Mouse (Mus musculus) forebrain, embryonic 10.5 days (tissue): ENCODE results near the gene Retsat. TPM values are rescaled to one million over a fixed set of nuclear protein-coding genes. Genes with fewer than 3 reads are reported as not detected.

ENCODE experiments used
- DNase-seq: peaks from one replicate; pipeline ENCODE4 v3.0.0-alpha.2; 2017; ENCODE audit warnings: low spot score; ENCODE audit errors: extremely low spot score
- H3K27ac ChIP-seq: fragments of 300-500 bp; sonication (generic); 2 replicates; pipeline ENCODE4 v1.5.1; 2016; ENCODE audit warnings: mild to moderate bottlenecking
- H3K27me3 ChIP-seq: fragments of 300-500 bp; sonication (generic); 2 replicates; pipeline ENCODE4 v1.6.1; 2016; ENCODE audit warnings: mild to moderate bottlenecking; ENCODE audit not compliant: poor library complexity, severe bottlenecking
- H3K36me3 ChIP-seq: fragments of 300-500 bp; sonication (generic); replicated peaks from 2 replicates; pipeline ENCODE4 v1.6.1; 2016; ENCODE audit warnings: mild to moderate bottlenecking, moderate library complexity
- H3K4me1 ChIP-seq: fragments of 300-500 bp; sonication (generic); 2 replicates; pipeline ENCODE4 v1.6.1; 2016
- H3K4me3 ChIP-seq: fragments of 300-500 bp; sonication (generic); 2 replicates; pipeline ENCODE4 v1.5.1; 2016; ENCODE audit warnings: mild to moderate bottlenecking, moderate library complexity
- H3K9me3 ChIP-seq: fragments of 300-500 bp; sonication (generic); 2 replicates; pipeline ENCODE4 v1.6.1; 2016; ENCODE audit warnings: mild to moderate bottlenecking, moderate library complexity
- WGBS: fragments of 180-500 bp; shearing (Covaris S2); methylation state at CpG from one replicate; pipeline ENCODE4 v1.1.7; 2016; 5-methylcytosine and 5-hydroxymethylcytosine counted together
- polyA plus RNA-seq: library from polyadenylated mRNA; unstranded; fragments of >200 nt; fragmentation: Nextera tagmentation; extraction: Ambion mirVana; gene quantifications from 2 replicates; pipeline ENCODE4 v1.2.1, GENCODE M21; 2016

Retsat gene
- polyA plus RNA-seq, 1 experiment from 2014 or later, result 8.3 TPM

DNA sequence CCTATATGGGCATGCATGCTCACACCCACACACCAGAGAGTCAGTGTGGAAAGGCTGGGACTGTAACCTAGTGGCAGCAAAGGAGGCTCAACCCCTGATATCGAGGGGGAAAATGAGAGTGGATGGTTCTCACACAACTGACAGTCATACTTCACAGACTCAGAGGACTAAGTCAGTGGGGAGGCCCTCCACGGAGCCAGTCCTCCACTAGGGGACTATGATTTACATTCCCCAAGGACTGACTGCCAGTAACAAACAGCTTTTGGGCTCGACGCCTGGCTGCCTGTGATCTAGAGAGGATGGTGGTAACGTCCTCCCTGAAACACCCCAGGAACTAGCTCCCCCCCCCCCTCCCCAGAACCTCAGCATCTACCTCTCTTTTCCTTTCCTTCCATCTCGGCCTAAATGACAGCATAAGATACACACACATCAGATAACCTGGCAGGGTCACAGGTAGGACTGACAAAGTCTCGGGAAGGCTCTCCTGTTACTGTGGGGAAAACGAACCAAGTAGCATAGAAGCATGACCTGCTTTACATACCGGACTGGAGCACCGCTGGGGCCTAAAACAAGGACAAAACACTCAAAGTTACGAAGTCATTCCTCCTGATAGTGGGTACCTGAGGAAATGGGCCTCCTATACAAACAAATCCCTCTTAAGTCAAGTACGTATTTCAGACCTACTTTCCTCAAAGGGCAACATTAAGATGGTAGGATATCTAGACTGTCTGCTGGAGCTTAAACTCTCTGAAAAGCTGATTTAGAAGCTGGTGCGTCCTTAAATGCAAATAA, 996 bp upstream of the Retsat start:
- no peaks in the 10 kb centered on the region for H3K27me3 ChIP-seq
- H3K27ac ChIP-seq, result peak overlapping the region; percentile 82; the same call in 1 of the 2 replicates
- peaks cover 23% of the 10 kb centered on the region for H3K4me1 ChIP-seq
- WGBS, result 67% methylated on average over 13 of the region's 13 CpGs
- peak overlapping the region; percentile 72 for H3K4me3 ChIP-seq
- no peaks in the 10 kb centered on the region for H3K9me3 ChIP-seq
- no peak for DNase-seq
- no peaks in the 10 kb centered on the region for H3K36me3 ChIP-seq

GRCm38 (mm10) chr6:72598791-72599557, 699 bp downstream of the Retsat start:
- WGBS, result 54% methylated on average over 12 of the region's 12 CpGs
- Histone ChIP-seq H3K27ac (peak overlapping the region; percentile 82), H3K36me3 (peaks cover 6% of the 10 kb centered on the region; the same call in 1 of the 2 replicates), H3K27me3 (no peaks in the 10 kb centered on the region), H3K9me3 (no peaks in the 10 kb centered on the region), H3K4me1 (peaks cover 23% of the 10 kb centered on the region), H3K4me3 (peak overlapping the region; percentile 72)
- DNase-seq, result no peak

DNA sequence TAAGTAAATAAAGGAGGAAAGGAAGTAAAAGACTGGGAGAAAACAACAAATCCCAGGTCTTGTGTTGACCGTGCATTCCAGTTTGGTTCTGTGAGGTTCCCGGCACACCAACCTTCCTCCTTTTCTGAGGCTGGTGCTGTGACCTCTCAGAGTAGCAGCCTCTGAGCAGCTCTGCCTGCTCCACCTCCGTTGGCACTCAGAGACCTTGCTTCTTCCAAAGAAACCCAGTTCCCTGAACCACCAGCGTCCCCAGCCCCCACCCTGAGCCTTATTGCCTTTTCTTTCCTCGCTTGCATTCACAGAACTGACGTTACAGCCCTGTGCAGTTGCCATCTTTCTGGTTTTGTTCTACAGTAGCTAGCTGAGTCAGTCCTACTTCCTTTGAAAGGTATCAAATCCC, 1.9 kb downstream of the Retsat start:
- Histone ChIP-seq H3K36me3 (peaks cover 19% of the 10 kb centered on the region), H3K9me3 (no peaks in the 10 kb centered on the region), H3K27me3 (no peaks in the 10 kb centered on the region), H3K27ac (no peak overlapping the region), H3K4me1 (peaks cover 23% of the 10 kb centered on the region), H3K4me3 (no peak overlapping the region)
- DNase-seq, result no peak
- 80% methylated on average over 6 of the region's 6 CpGs for WGBS

GRCm38 (mm10) chr6:72600771-72601170, 2.5 kb downstream of the Retsat start:
- Histone ChIP-seq H3K9me3 (no peaks in the 10 kb centered on the region), H3K36me3 (peaks cover 23% of the 10 kb centered on the region), H3K4me1 (peaks cover 23% of the 10 kb centered on the region), H3K4me3 (no peak overlapping the region), H3K27me3 (no peaks in the 10 kb centered on the region), H3K27ac (no peak overlapping the region)
- no peak for DNase-seq
- WGBS, result 90% methylated on average over 12 of the region's 12 CpGs

GRCm38 (mm10) chr6:72601732-72602131, 3.5 kb downstream of the Retsat start:
- 67% methylated on average over 1 of the region's 1 CpGs for WGBS
- Histone ChIP-seq H3K36me3 (peaks cover 33% of the 10 kb centered on the region), H3K4me3 (no peak overlapping the region), H3K4me1 (peaks cover 23% of the 10 kb centered on the region), H3K27me3 (no peaks in the 10 kb centered on the region), H3K9me3 (no peaks in the 10 kb centered on the region), H3K27ac (no peak overlapping the region)
- peak; percentile 54 for DNase-seq

DNA sequence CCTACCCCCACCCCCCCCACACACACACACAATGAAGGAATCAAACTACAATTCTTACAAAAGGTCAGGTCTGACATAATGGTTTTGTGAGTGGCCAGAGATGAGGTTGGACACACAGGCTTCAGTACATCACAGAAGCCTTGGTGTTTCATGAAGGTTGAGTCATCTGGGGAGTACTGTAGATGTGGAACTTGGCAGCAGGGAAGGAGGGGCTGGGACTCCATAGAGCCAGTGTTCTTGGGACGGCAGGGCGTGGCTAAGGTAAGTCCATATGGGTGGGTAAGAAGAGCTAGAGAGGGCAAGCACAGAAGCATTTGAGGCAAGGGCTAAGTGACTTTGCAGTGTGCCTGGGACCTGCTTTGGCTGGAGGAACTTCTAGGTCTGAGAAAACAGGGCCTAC, 5.8 kb downstream of the Retsat start:
- no peaks in the 10 kb centered on the region for H3K9me3 ChIP-seq
- no peak overlapping the region for H3K4me3 ChIP-seq
- DNase-seq, result no peak
- H3K27me3 ChIP-seq, result no peaks in the 10 kb centered on the region
- WGBS, result 88% methylated on average over 2 of the region's 2 CpGs
- peaks cover 49% of the 10 kb centered on the region for H3K36me3 ChIP-seq
- H3K27ac ChIP-seq, result no peak overlapping the region
- H3K4me1 ChIP-seq, result peaks cover 2% of the 10 kb centered on the region

GRCm38 (mm10) chr6:72607060-72607459, 8.8 kb downstream of the Retsat start:
- no peaks in the 10 kb centered on the region for H3K4me1 ChIP-seq
- 88% methylated on average over 4 of the region's 4 CpGs for WGBS
- H3K36me3 ChIP-seq, result peaks cover 76% of the 10 kb centered on the region
- H3K4me3 ChIP-seq, result no peak overlapping the region
- no peaks in the 10 kb centered on the region for H3K9me3 ChIP-seq
- DNase-seq, result no peak
- H3K27ac ChIP-seq, result no peak overlapping the region
- no peaks in the 10 kb centered on the region for H3K27me3 ChIP-seq

GRCm38 (mm10) chr6:72607676-72608075, 9.4 kb downstream of the Retsat start:
- Histone ChIP-seq H3K27me3 (no peaks in the 10 kb centered on the region), H3K4me1 (no peaks in the 10 kb centered on the region), H3K36me3 (peaks cover 80% of the 10 kb centered on the region), H3K27ac (no peak overlapping the region), H3K4me3 (no peak overlapping the region), H3K9me3 (no peaks in the 10 kb centered on the region)
- DNase-seq, result no peak
- 93% methylated on average over 5 of the region's 5 CpGs for WGBS

GRCm38 (mm10) chr6:72608662-72609184, 10.4 kb downstream of the Retsat start:
- peaks cover 86% of the 10 kb centered on the region for H3K36me3 ChIP-seq
- no peak overlapping the region for H3K4me3 ChIP-seq
- H3K9me3 ChIP-seq, result no peaks in the 10 kb centered on the region
- H3K4me1 ChIP-seq, result no peaks in the 10 kb centered on the region
- no peak for DNase-seq
- WGBS, result 89% methylated on average over 4 of the region's 4 CpGs
- no peak overlapping the region for H3K27ac ChIP-seq
- no peaks in the 10 kb centered on the region for H3K27me3 ChIP-seq

DNA sequence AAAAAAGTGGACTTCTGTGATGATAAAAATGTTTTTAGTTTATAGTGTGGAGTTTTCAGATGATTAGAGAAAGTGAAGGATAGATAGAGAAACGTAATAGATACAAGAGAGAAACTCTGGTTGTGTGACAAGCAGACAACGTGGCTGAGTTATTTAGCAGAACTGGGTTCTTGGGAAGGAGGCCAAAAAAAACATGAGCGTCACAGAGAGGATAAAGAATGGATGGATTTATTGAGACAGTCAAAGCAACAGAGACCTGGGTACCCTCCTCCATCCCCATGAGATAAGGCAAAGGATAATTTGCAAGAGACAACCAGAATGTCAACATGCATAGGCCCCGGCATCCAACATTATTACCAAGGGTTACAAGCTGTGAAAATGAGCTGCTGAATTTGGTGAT, 12.0 kb downstream of the Retsat start:
- Histone ChIP-seq H3K36me3 (peaks cover 76% of the 10 kb centered on the region), H3K4me3 (no peak overlapping the region), H3K27ac (no peak overlapping the region), H3K27me3 (no peaks in the 10 kb centered on the region), H3K4me1 (peaks cover 13% of the 10 kb centered on the region), H3K9me3 (no peaks in the 10 kb centered on the region)
- 88% methylated on average over 4 of the region's 4 CpGs for WGBS
- DNase-seq, result no peak

- Histone ChIP-seq H3K4me1 (peaks cover 30% of the 10 kb centered on the region), H3K36me3 (peaks cover 38% of the 10 kb centered on the region), H3K27ac (no peak overlapping the region), H3K9me3 (no peaks in the 10 kb centered on the region), H3K4me3 (peak overlapping the region; percentile 85), H3K27me3 (no peaks in the 10 kb centered on the region)
- no peak for DNase-seq
- 80% methylated on average over 2 of the region's 2 CpGs for WGBS
These were observed 16.9 kb downstream of the Retsat start for GRCm38 (mm10) chr6:72615151-72615550.

DNA sequence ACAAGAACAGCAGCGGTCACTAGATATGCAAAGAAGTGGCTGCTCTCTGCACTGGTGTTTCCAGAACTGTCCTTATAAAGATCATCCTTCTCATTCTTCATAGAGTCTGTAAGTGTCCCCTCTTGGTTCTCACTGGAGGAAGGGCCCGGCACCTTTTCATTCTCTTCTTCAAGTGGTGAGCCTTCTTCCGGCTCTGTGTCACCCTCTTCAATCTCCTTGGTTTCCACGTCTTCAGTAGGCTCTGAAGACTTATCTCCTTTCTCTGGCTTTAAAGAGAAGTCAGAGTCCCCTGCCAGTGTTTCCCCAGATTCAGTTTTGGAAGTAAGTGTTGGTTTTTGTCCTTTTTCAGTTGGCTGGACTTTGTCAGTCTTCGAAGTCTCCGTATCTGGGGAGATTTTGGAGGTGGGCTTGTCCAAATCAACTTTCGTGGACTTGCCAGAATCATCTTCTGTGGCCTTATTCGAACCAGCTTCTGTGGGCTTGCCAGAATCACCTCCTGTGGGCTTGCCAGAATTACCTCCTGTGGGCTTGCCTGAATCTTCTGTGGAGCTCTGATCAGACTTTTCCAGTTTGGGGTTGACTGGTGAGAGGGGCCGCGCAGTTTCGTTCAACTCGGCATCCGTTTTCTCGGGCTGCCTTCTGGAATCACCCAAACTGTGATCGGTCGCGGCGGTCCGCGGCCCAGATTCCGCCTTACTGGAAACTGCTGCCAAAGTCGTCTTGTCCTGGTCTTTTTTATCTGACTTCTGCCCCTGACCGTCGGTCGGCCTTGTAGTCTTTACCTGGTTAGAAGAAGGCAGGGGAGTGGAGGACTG, 17.5 kb downstream of the Retsat start:
- Histone ChIP-seq H3K36me3 (peaks cover 31% of the 10 kb centered on the region), H3K27ac (peak overlapping the region; percentile 91), H3K9me3 (no peaks in the 10 kb centered on the region), H3K4me1 (peaks cover 30% of the 10 kb centered on the region), H3K4me3 (peak overlapping the region; percentile 85), H3K27me3 (no peaks in the 10 kb centered on the region)
- no peak for DNase-seq
- 32% methylated on average over 25 of the region's 25 CpGs for WGBS
